15 mouse cellular contexts compared by ENCODE assay signal in the genomic region with DNA sequence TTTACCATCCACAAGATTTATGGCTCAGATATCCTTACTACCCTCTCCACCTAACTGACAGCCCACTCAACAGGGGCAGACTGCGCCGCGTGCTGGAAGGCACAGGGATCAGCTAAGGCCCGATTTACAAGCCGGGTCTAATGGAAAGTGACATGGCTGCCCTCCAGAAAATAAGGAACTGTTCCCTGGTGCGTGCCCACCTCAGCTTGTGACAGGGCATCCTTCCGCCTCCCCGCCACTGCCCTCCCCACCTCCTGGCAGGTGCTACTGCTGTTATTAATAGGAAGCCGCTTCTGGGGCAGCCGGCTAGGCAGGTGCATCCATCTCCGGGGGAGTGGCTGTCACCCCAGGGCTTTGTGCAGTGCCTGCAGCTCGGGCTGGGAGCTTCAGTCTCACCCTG. TPM values are rescaled to one million over a fixed set of nuclear protein-coding genes. Genes with fewer than 3 reads are reported as not detected.
DNase-seq lines count a peak whose midpoint lies in the region; ATAC-seq and TF ChIP-seq lines count a peak whose summit lies in the region.
"Had no signal": no experiment of that assay in that cellular context is flagged by ENCODE, and none has a peak within 500 bp of the region (broad histone marks: within the 10 kb centered on the region; RNA-seq: fewer than 3 reads in every experiment).

No protein-coding gene starts in this region.

- intact Hi-C loops in left cerebral cortex, adult 2 months (cut with DNase I) = no loop called here

- peak; percentile 27 for TF ChIP-seq CTCF in midbrain, postnatal 0 days (IDR thresholded peaks at IDR 0.05)
- no peak for TF ChIP-seq CTCF in left cerebral cortex, adult 2 months (IDR thresholded peaks at IDR 0.05)

- H3K27ac ChIP-seq in midbrain, postnatal 0 days (ENCODE audit: low read depth, low read length) = no peak overlapping the region
- H3K27ac ChIP-seq in left cerebral cortex, adult 2 months = no peak overlapping the region
- H3K27ac ChIP-seq: forebrain, embryonic 13.5 days; liver, embryonic 13.5 days had no signal

- peaks cover 15% of the 10 kb centered on the region; the same call in 1 of the 2 replicates for H3K4me1 ChIP-seq in midbrain, postnatal 0 days (ENCODE audit: insufficient read depth, low read length)
- H3K4me1 ChIP-seq: liver, embryonic 13.5 days had no signal

- H3K4me2 ChIP-seq in midbrain, postnatal 0 days (ENCODE audit: low read depth, low read length, poor library complexity, severe bottlenecking) = no peak overlapping the region
- H3K4me2 ChIP-seq: forebrain, embryonic 13.5 days; liver, embryonic 13.5 days had no signal

- WGBS in midbrain, postnatal 0 days = 20% methylated on average over 12 of the region's 12 CpGs

- H3K9ac ChIP-seq in midbrain, postnatal 0 days (replicated peaks; ENCODE audit: low read length, poor library complexity, severe bottlenecking) = no peak overlapping the region
- H3K9ac ChIP-seq: forebrain, embryonic 13.5 days; liver, embryonic 13.5 days had no signal

- peak; percentile 31 for DNase-seq in embryo, embryonic 10 days (ENCODE audit: low spot score)
- DNase-seq in embryo, embryonic 9.5 days (ENCODE audit: extremely low spot score) = no peak
- DNase-seq in brain, adult 2 months (ENCODE audit: low read depth, low spot score) = peak; percentile 28
- no peak for DNase-seq in midbrain, postnatal 0 days (ENCODE audit: low spot score)
- DNase-seq in left cerebral cortex, adult 2 months (ENCODE audit: extremely low spot score in 1 of 2, low spot score in 2 of 2) = no peak
- no peak for DNase-seq in layer of hippocampus, postnatal 10 days (ENCODE audit: low spot score in 2 of 2)
- DNase-seq: adrenal gland, adult 2 months; heart, adult 11 months; kidney, adult 2 months; liver, embryonic 13.5 days; thymus, adult 18-20 months had no signal

- no peaks in the 10 kb centered on the region for H3K36me3 ChIP-seq in midbrain, postnatal 0 days (ENCODE audit: insufficient read depth, low read length)
- H3K36me3 ChIP-seq: liver, embryonic 13.5 days had no signal

- H3K4me3 ChIP-seq in midbrain, postnatal 0 days (ENCODE audit: low read depth, low read length) = no peak overlapping the region
- H3K4me3 ChIP-seq in left cerebral cortex, adult 2 months = no peak overlapping the region
- H3K4me3 ChIP-seq: forebrain, embryonic 13.5 days; liver, embryonic 13.5 days; megakaryocyte, embryonic 14.5 days had no signal

- no peaks in the 10 kb centered on the region for H3K9me3 ChIP-seq in midbrain, postnatal 0 days (ENCODE audit: low read length)
- H3K9me3 ChIP-seq: forebrain, embryonic 13.5 days; liver, embryonic 13.5 days; megakaryocyte, embryonic 14.5 days had no signal

- H3K27me3 ChIP-seq in midbrain, postnatal 0 days (ENCODE audit: insufficient read depth, low read length) = no peaks in the 10 kb centered on the region

- 0 out of 2 replicates have a peak, but pooled peaks have one; percentile 10 for ATAC-seq in granulocyte monocyte progenitor cell, adult 5-6 weeks (replicated peaks; ENCODE audit: poor library complexity, severe bottlenecking)
- no peak for ATAC-seq in midbrain, postnatal 0 days (ENCODE audit: low FRiP score)
- no peak for ATAC-seq in activated CD4-positive, CD25-positive, alpha-beta regulatory T cell, adult 4 months
- ATAC-seq: forebrain, embryonic 13.5 days had no signal

RNA-seq across cellular contexts. Expression of gene Ubiad1, which starts 41.2 kb away (rescaled TPM):
- 7.9 and 16.8 TPM in 2 replicates for total RNA-seq in granulocyte monocyte progenitor cell, adult 5-6 weeks (2014; fragmentation: Nextera tagmentation)
- 9.5 and 12.2 TPM in 2 replicates for total RNA-seq in granulocyte monocyte progenitor cell, adult 5-6 weeks (2017)
- 16.0 and 19.8 TPM in 2 replicates for total RNA-seq in midbrain, postnatal 0 days (2014; rRNA removed)
- polyA plus RNA-seq in midbrain, postnatal 0 days (2015; fragmentation: Nextera tagmentation; extraction: Ambion mirVana) = 12.7 and 14.6 TPM in 2 replicates
- 1 to 10 TPM; 9.3 to 9.4 TPM for total RNA-seq in left cerebral cortex, adult 2 months (2021)
- total RNA-seq in layer of hippocampus, postnatal 10 days (2021) = 1 to 10 TPM; 7.8 to 8.4 TPM
- 1 to 10 TPM; 7.4 to 8.4 TPM for polyA plus RNA-seq in activated CD4-positive, CD25-positive, alpha-beta regulatory T cell, adult 4 months (2017; shearing (Covaris generic))

RNA-seq across cellular contexts. Expression of gene Mtor, which starts 45.0 kb away (rescaled TPM):
- 25.6 and 51.9 TPM in 2 replicates for total RNA-seq in granulocyte monocyte progenitor cell, adult 5-6 weeks (2014; fragmentation: Nextera tagmentation)
- 16.5 and 17.8 TPM in 2 replicates for total RNA-seq in granulocyte monocyte progenitor cell, adult 5-6 weeks (2017)
- 54.5 and 59.6 TPM in 2 replicates for total RNA-seq in midbrain, postnatal 0 days (2014; rRNA removed)
- 24.3 and 27.8 TPM in 2 replicates for polyA plus RNA-seq in midbrain, postnatal 0 days (2015; fragmentation: Nextera tagmentation; extraction: Ambion mirVana)
- 10 to 100 TPM; 92.7 to 94.0 TPM for total RNA-seq in left cerebral cortex, adult 2 months (2021)
- 10 to 100 TPM; 81.3 to 85.9 TPM for total RNA-seq in layer of hippocampus, postnatal 10 days (2021)
- polyA plus RNA-seq in activated CD4-positive, CD25-positive, alpha-beta regulatory T cell, adult 4 months (2017; shearing (Covaris generic)) = 10 to 100 TPM; 11.3 to 11.5 TPM

Comparison
In these comparisons a context has a peak if more than half of its experiments do, and no peak if none do; other contexts are left out.
1. DNase-seq: peak in embryo, embryonic 10 days (single experiment) and brain, adult 2 months (single experiment); none in embryo, embryonic 9.5 days (single experiment), midbrain, postnatal 0 days (single experiment), left cerebral cortex, adult 2 months (0 of 2) and layer of hippocampus, postnatal 10 days (0 of 2).